Mouse (Mus musculus): ENCODE measurements around the gene Wipf1. TPM values are rescaled to one million over a fixed set of nuclear protein-coding genes. Genes with fewer than 3 reads are reported as not detected.

Wipf1 gene
- polyA plus RNA-seq, 1 experiment = 56.6 TPM

DNA sequence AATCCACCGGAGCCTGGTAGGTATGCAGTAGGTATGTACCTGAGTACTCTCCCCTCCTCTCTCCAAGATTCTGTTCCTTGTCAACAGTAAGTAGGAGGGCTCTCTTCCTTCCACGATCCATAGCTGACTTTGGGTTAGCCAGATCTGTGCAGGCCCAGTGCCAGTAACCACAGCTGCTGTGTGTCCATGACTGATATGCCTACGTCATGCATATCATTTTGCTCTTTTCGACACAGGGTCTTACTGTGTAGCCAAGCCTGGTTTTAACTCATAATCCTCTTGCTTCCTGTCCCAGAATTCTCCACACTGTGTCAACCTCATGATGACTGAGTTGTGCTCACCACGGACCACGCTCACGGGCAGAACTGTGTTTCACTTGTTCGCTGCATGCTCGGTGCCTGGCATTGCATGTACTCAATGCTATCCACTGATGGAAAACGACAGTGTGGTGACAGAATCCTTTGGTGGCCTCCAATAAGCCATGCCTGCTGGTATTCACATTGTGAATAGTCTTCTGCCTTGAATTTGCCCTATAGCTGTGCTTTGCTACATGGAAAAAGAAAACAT, 26.6 kb downstream of the Wipf1 start:
- Histone ChIP-seq H3K4me1 (replicated peaks; ENCODE audit: control insufficient read depth, insufficient read depth, low read length) (no peaks in the 10 kb centered on the region), H3K4me3 (ENCODE audit: control insufficient read depth, insufficient read depth, low read length) (no peak overlapping the region), H3K27ac (ENCODE audit: control insufficient read depth, insufficient read depth, low read length) (no peak overlapping the region), H3K27me3 (ENCODE audit: control insufficient read depth, insufficient read depth, low read length) (no peaks in the 10 kb centered on the region), H3K36me3 (ENCODE audit: control insufficient read depth, insufficient read depth, low read length) (no peaks in the 10 kb centered on the region)
- 62% methylated on average over 10 of the region's 10 CpGs for WGBS
- TF ChIP-seq CTCF (IDR thresholded peaks at IDR 0.05; ENCODE audit: borderline replicate concordance, control insufficient read depth, extremely low read depth, insufficient read depth, low read length, poor library complexity) (no peak), POLR2A (IDR thresholded peaks at IDR 0.05; ENCODE audit: control insufficient read depth, extremely low read depth, insufficient read depth, low read length, poor library complexity) (no peak)
- DNase-seq = no peak

DNA sequence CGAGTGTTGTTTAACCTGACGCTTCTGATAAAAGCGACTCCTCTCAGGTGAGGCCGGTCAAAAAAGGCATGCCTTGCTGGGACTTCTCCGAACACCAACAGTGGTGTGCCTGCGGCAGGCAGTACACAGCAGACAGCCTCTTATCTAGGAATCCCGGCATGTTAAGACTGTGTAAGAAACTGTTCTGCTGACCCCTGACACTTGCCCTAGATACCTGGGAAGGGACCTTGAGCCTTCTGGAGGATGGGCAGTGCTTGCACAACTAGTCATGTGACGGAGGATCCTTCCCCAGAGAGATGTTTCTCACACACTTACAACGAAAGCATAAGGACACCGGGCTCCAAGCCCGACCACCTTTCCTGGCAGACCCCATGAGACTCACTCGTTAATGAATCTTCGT, 28.7 kb downstream of the Wipf1 start:
- 95% methylated on average over 13 of the region's 13 CpGs for WGBS

DNA sequence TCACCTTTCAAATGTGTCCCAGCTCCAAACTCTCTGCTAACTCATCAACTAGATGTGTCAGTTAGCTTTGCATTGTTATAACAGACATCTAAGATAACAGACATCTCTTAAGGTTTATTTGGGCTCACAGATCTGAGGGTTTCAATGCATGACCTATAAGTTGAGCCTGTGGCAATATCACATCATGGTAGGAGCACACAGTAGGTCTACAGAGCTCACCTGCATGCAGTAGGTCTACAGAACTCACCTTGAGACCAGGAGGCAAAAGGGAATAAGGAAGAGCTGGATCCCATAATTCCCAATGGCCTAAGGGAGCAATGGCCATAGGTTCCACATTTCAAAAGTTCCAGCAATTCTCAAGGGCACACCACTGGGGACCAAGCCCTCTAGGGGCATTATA, 31.2 kb downstream of the Wipf1 start:
- TF ChIP-seq CTCF (IDR thresholded peaks at IDR 0.05; ENCODE audit: borderline replicate concordance, control insufficient read depth, extremely low read depth, insufficient read depth, low read length, poor library complexity) = no peak
- TF ChIP-seq POLR2A (IDR thresholded peaks at IDR 0.05; ENCODE audit: control insufficient read depth, extremely low read depth, insufficient read depth, low read length, poor library complexity) = no peak
- peaks cover 11% of the 10 kb centered on the region for H3K4me1 ChIP-seq (replicated peaks; ENCODE audit: control insufficient read depth, insufficient read depth, low read length)
- no peaks in the 10 kb centered on the region for H3K27me3 ChIP-seq (ENCODE audit: control insufficient read depth, insufficient read depth, low read length)

More for the DNA sequence above, 28.7 kb downstream of the Wipf1 start:
- no peak for TF ChIP-seq CTCF (IDR thresholded peaks at IDR 0.05; ENCODE audit: borderline replicate concordance, control insufficient read depth, extremely low read depth, insufficient read depth, low read length, poor library complexity)
- TF ChIP-seq POLR2A (IDR thresholded peaks at IDR 0.05; ENCODE audit: control insufficient read depth, extremely low read depth, insufficient read depth, low read length, poor library complexity) = no peak
- Histone ChIP-seq H3K4me3 (ENCODE audit: control insufficient read depth, insufficient read depth, low read length) (no peak overlapping the region), H3K27ac (ENCODE audit: control insufficient read depth, insufficient read depth, low read length) (no peak overlapping the region), H3K36me3 (ENCODE audit: control insufficient read depth, insufficient read depth, low read length) (no peaks in the 10 kb centered on the region), H3K27me3 (ENCODE audit: control insufficient read depth, insufficient read depth, low read length) (no peaks in the 10 kb centered on the region), H3K4me1 (replicated peaks; ENCODE audit: control insufficient read depth, insufficient read depth, low read length) (peaks cover 5% of the 10 kb centered on the region)
- no peak for DNase-seq

GRCm38 (mm10) chr2:73497572-73497971, 32.0 kb downstream of the Wipf1 start:
- Histone ChIP-seq H3K27ac (ENCODE audit: control insufficient read depth, insufficient read depth, low read length) (no peak overlapping the region), H3K4me3 (ENCODE audit: control insufficient read depth, insufficient read depth, low read length) (no peak overlapping the region), H3K36me3 (ENCODE audit: control insufficient read depth, insufficient read depth, low read length) (no peaks in the 10 kb centered on the region), H3K4me1 (replicated peaks; ENCODE audit: control insufficient read depth, insufficient read depth, low read length) (peaks cover 11% of the 10 kb centered on the region), H3K27me3 (ENCODE audit: control insufficient read depth, insufficient read depth, low read length) (no peaks in the 10 kb centered on the region)
- WGBS = 88% methylated on average over 3 of the region's 3 CpGs
- no peak for DNase-seq
- TF ChIP-seq POLR2A (IDR thresholded peaks at IDR 0.05; ENCODE audit: control insufficient read depth, extremely low read depth, insufficient read depth, low read length, poor library complexity) (no peak), CTCF (IDR thresholded peaks at IDR 0.05; ENCODE audit: borderline replicate concordance, control insufficient read depth, extremely low read depth, insufficient read depth, low read length, poor library complexity) (no peak)

More for the DNA sequence above, 31.2 kb downstream of the Wipf1 start:
- no peak for DNase-seq
- no peaks in the 10 kb centered on the region for H3K36me3 ChIP-seq (ENCODE audit: control insufficient read depth, insufficient read depth, low read length)
- no peak overlapping the region for H3K4me3 ChIP-seq (ENCODE audit: control insufficient read depth, insufficient read depth, low read length)
- H3K27ac ChIP-seq (ENCODE audit: control insufficient read depth, insufficient read depth, low read length) = no peak overlapping the region

GRCm38 (mm10) chr2:73496944-73497343, 32.6 kb downstream of the Wipf1 start:
- TF ChIP-seq POLR2A (IDR thresholded peaks at IDR 0.05; ENCODE audit: control insufficient read depth, extremely low read depth, insufficient read depth, low read length, poor library complexity) (no peak), CTCF (IDR thresholded peaks at IDR 0.05; ENCODE audit: borderline replicate concordance, control insufficient read depth, extremely low read depth, insufficient read depth, low read length, poor library complexity) (no peak)
- WGBS = 97% methylated on average over 9 of the region's 9 CpGs
- no peaks in the 10 kb centered on the region for H3K27me3 ChIP-seq (ENCODE audit: control insufficient read depth, insufficient read depth, low read length)
- H3K27ac ChIP-seq (ENCODE audit: control insufficient read depth, insufficient read depth, low read length) = no peak overlapping the region
- peaks cover 11% of the 10 kb centered on the region for H3K4me1 ChIP-seq (replicated peaks; ENCODE audit: control insufficient read depth, insufficient read depth, low read length)
- H3K36me3 ChIP-seq (ENCODE audit: control insufficient read depth, insufficient read depth, low read length) = no peaks in the 10 kb centered on the region
- DNase-seq = no peak
- no peak overlapping the region for H3K4me3 ChIP-seq (ENCODE audit: control insufficient read depth, insufficient read depth, low read length)

GRCm38 (mm10) chr2:73496329-73496685, 33.2 kb downstream of the Wipf1 start:
- H3K36me3 ChIP-seq (ENCODE audit: control insufficient read depth, insufficient read depth, low read length) = no peaks in the 10 kb centered on the region
- 95% methylated on average over 4 of the region's 4 CpGs for WGBS
- peaks cover 14% of the 10 kb centered on the region for H3K4me1 ChIP-seq (replicated peaks; ENCODE audit: control insufficient read depth, insufficient read depth, low read length)
- DNase-seq = no peak
- H3K27me3 ChIP-seq (ENCODE audit: control insufficient read depth, insufficient read depth, low read length) = no peaks in the 10 kb centered on the region
- no peak for TF ChIP-seq CTCF (IDR thresholded peaks at IDR 0.05; ENCODE audit: borderline replicate concordance, control insufficient read depth, extremely low read depth, insufficient read depth, low read length, poor library complexity)
- TF ChIP-seq POLR2A (IDR thresholded peaks at IDR 0.05; ENCODE audit: control insufficient read depth, extremely low read depth, insufficient read depth, low read length, poor library complexity) = no peak
- no peak overlapping the region for H3K4me3 ChIP-seq (ENCODE audit: control insufficient read depth, insufficient read depth, low read length)
- peak overlapping the region; percentile 31; the same call in 1 of the 2 replicates for H3K27ac ChIP-seq (ENCODE audit: control insufficient read depth, insufficient read depth, low read length)
